Mouse (Mus musculus): ENCODE measurements around the gene Ankrd28. TPM values are rescaled to one million over a fixed set of nuclear protein-coding genes. Genes with fewer than 3 reads are reported as not detected.

The Ankrd28 gene
- polyA plus RNA-seq, 1 experiment from 2014 or later = 20.1 TPM

- no peak overlapping the region for H3K4me3 ChIP-seq (ENCODE audit: inconsistent target)
- no peak overlapping the region for H3K27ac ChIP-seq
- no peaks in the 10 kb centered on the region for H3K79me2 ChIP-seq (ENCODE audit: inconsistent target)
- WGBS (ENCODE audit: missing documents) = 54% methylated on average over 10 of the region's 10 CpGs
- H3K36me3 ChIP-seq (ENCODE audit: inconsistent target) = no peaks in the 10 kb centered on the region
Observed at GRCm38 (mm10) chr14:31671635-31672320, 158.7 kb downstream of the Ankrd28 start.

- H3K36me3 ChIP-seq (ENCODE audit: inconsistent target) = no peaks in the 10 kb centered on the region
- WGBS (ENCODE audit: missing documents) = 2% methylated on average over 15 of the region's 15 CpGs
- H3K4me3 ChIP-seq (ENCODE audit: inconsistent target) = no peak overlapping the region; the same call in 1 of the 2 replicates
- H3K79me2 ChIP-seq (ENCODE audit: inconsistent target) = no peaks in the 10 kb centered on the region
- peak overlapping the region; percentile 93 for H3K27ac ChIP-seq
Observed at GRCm38 (mm10) chr14:31669642-31670490, 160.6 kb downstream of the Ankrd28 start.

- Histone ChIP-seq H3K36me3 (ENCODE audit: inconsistent target) (no peaks in the 10 kb centered on the region), H3K27ac (peak overlapping the region; percentile 93), H3K79me2 (ENCODE audit: inconsistent target) (no peaks in the 10 kb centered on the region), H3K4me3 (ENCODE audit: inconsistent target) (no peak overlapping the region; the same call in 1 of the 2 replicates)
- WGBS (ENCODE audit: missing documents) = 7% methylated on average over 13 of the region's 13 CpGs
Observed at GRCm38 (mm10) chr14:31669161-31669611, 161.3 kb downstream of the Ankrd28 start.

- WGBS (ENCODE audit: missing documents) = 65% methylated on average over 13 of the region's 13 CpGs
- Histone ChIP-seq H3K79me2 (ENCODE audit: inconsistent target) (no peaks in the 10 kb centered on the region), H3K36me3 (ENCODE audit: inconsistent target) (no peaks in the 10 kb centered on the region), H3K4me3 (ENCODE audit: inconsistent target) (no peak overlapping the region), H3K27ac (peak overlapping the region; percentile 93)
Observed at GRCm38 (mm10) chr14:31668326-31668725, 162.1 kb downstream of the Ankrd28 start.

DNA sequence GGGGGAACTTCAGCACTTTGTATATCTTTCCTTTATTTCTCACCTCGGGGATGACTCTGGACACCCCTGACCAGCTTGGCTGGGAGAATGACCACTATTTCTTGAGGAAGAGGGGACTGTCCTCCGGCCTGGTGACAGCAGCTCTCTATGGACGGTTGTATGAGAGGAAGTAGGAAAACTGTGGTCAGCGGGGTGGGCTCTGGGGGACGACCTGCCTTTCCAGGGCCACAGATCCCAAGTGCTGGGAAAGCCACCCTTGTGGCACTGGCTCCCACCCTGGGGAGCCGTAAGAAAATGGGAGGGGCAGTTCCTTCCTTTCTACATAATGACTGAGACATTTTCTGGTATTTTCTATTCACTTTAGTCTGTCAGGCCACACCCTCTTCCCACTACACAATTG, 162.7 kb downstream of the Ankrd28 start:
- peak overlapping the region; percentile 93; the same call in 1 of the 2 replicates for H3K27ac ChIP-seq
- 45% methylated on average over 6 of the region's 6 CpGs for WGBS (ENCODE audit: missing documents)
- no peaks in the 10 kb centered on the region for H3K36me3 ChIP-seq (ENCODE audit: inconsistent target)
- no peaks in the 10 kb centered on the region for H3K79me2 ChIP-seq (ENCODE audit: inconsistent target)
- no peak overlapping the region for H3K4me3 ChIP-seq (ENCODE audit: inconsistent target)

GRCm38 (mm10) chr14:31666931-31667705, 163.3 kb downstream of the Ankrd28 start:
- 93% methylated on average over 27 of the region's 28 CpGs for WGBS (ENCODE audit: missing documents)
- H3K4me3 ChIP-seq (ENCODE audit: inconsistent target) = no peak overlapping the region

DNA sequence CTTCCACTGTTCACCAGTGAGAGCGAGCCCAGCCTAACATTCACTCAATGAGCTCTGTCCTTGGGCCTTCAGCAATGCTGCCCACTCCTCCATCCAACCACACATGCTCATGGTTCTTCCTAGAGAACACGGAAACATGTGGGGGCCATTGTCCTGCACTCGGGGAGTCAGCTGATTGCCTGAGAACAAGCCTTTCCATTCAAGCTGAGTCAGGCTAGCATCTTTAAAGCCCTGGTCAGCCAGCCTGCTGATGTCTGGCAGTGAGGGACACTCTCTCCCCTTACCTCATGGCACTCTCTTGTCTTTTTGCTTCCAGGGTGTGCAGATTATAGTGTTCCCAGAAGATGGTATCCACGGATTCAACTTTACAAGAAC, 164.9 kb downstream of the Ankrd28 start:
- WGBS (ENCODE audit: missing documents) = 73% methylated on average over 4 of the region's 4 CpGs

More at GRCm38 (mm10) chr14:31666931-31667705, 163.3 kb downstream of the Ankrd28 start:
- Histone ChIP-seq H3K36me3 (ENCODE audit: inconsistent target) (no peaks in the 10 kb centered on the region), H3K27ac (0 out of 2 replicates have a peak overlapping the region, but pooled peaks have one; percentile 93), H3K79me2 (ENCODE audit: inconsistent target) (no peaks in the 10 kb centered on the region)

DNA sequence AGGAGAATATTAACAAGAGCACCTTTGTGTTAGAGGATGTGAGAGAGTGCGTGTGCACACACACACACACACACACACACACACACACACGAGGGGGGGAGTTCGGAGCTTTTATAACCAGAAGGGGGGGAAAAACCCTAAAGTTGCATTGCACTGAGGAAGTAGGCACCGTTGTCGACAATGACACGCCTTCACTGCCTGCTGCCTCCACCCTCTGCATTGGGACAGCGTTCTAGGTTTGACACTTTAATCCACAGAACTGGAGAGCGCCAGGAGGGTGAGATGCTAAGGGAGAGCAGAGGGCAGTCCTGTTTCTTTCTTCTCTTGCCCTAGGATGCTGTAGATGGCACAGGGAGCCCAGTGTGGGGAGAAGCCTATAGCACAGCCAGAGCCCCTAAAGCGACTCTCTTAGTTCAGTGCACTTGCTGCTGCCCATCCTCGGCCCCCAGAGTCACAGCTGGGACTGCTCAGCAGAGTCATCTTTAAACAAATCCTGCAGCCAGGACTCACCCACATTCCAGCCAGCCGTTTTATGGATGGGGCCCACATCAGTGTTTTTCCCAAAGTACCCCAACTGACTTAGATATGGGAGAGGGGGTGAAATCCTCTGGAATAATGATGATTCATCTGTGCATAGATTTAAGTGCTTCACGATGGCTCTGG, 165.4 kb downstream of the Ankrd28 start:
- no peak overlapping the region for H3K4me3 ChIP-seq (ENCODE audit: inconsistent target)
- H3K79me2 ChIP-seq (ENCODE audit: inconsistent target) = no peaks in the 10 kb centered on the region
- no peak overlapping the region for H3K27ac ChIP-seq
- H3K36me3 ChIP-seq (ENCODE audit: inconsistent target) = no peaks in the 10 kb centered on the region
- 25% methylated on average over 12 of the region's 12 CpGs for WGBS (ENCODE audit: missing documents)

More for the DNA sequence above, 164.9 kb downstream of the Ankrd28 start:
- Histone ChIP-seq H3K36me3 (ENCODE audit: inconsistent target) (no peaks in the 10 kb centered on the region), H3K79me2 (ENCODE audit: inconsistent target) (no peaks in the 10 kb centered on the region), H3K4me3 (ENCODE audit: inconsistent target) (no peak overlapping the region), H3K27ac (no peak overlapping the region)

GRCm38 (mm10) chr14:31664100-31664902, 166.2 kb downstream of the Ankrd28 start:
- Histone ChIP-seq H3K79me2 (ENCODE audit: inconsistent target) (no peaks in the 10 kb centered on the region), H3K36me3 (ENCODE audit: inconsistent target) (no peaks in the 10 kb centered on the region), H3K4me3 (ENCODE audit: inconsistent target) (no peak overlapping the region), H3K27ac (no peak overlapping the region)
- WGBS (ENCODE audit: missing documents) = 26% methylated on average over 17 of the region's 18 CpGs

- Histone ChIP-seq H3K36me3 (ENCODE audit: inconsistent target) (no peaks in the 10 kb centered on the region), H3K27ac (no peak overlapping the region), H3K79me2 (ENCODE audit: inconsistent target) (no peaks in the 10 kb centered on the region), H3K4me3 (ENCODE audit: inconsistent target) (no peak overlapping the region)
- WGBS (ENCODE audit: missing documents) = 88% methylated on average over 13 of the region's 13 CpGs
Observed at GRCm38 (mm10) chr14:31663376-31664099, 166.9 kb downstream of the Ankrd28 start.

DNA sequence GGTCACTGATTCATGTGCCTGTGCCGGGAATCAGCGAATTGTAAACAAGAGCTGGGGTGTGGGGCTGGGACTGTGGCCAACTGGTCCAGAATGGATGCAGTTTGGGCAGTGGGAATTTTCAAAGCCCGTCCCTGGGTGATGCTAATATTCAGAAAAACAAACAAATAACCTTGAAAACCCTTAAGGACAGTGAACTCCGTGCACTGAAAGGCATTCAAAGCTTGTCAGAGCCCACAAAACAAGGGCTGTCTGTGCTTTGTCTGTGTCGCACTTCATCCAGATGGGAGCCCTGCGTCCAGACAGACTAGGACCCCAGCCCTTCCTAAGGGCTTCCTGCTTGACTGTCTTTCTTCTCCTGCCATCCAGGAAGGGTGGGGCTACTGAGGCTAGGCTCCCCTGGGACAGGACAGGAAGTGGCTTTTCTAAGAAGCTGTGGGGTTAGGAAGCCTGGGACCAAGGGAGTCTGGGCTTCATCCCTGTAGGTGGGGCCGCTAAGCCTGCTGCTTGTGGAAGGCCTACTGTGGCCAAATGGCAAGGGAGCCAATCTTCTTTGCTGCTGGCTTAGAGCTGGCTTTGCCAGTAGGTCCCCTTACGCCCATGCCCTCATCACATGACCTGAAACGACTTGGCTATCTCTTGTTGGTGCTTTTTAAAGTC, 167.8 kb downstream of the Ankrd28 start:
- H3K4me3 ChIP-seq (ENCODE audit: inconsistent target) = no peak overlapping the region; the same call in 1 of the 2 replicates

DNA sequence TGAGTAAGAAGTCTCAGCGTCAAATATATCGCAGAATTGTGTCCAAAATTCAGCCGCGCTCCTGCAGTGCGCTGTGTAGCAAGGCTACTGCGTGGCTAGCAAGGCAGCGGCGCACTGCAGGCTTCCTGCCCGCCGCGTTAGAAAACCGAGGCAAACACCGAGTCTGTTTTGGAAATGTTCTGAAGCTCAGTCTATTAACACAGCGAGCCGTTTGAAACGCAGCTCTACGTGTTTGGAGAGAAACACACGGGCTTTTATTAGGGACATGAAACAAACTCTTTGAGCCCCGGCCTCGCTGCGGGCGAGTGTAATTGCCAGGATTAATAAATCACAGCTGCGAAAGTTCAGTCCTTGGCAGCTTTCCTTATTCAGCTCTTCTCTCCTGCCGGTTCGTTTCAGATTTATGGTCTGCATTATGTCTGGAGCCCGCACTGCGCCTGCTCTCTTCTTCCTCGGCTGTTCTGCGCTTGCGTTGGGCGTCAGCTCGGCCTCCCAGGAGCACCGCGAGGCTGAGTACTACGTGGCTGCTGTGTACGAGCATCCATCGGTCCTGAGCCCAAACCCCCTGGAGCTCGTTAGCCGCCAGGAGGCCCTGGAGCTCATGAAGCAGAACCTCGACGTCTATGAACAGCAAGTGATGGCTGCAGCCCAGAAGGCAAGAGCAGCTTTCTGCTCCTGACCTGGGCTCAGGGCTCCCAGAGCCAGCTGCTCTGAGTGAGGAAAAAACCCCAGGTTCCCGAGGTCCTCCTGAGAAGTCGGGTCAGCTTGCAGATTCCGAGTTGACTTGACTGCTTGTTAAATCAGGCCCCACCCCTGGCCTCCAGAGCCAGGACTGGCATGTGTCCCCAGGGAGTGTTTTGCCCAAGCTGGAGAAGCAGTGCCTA, 168.5 kb downstream of the Ankrd28 start:
- no peaks in the 10 kb centered on the region for H3K36me3 ChIP-seq (ENCODE audit: inconsistent target)

More for the DNA sequence above, 167.8 kb downstream of the Ankrd28 start:
- Histone ChIP-seq H3K79me2 (ENCODE audit: inconsistent target) (no peaks in the 10 kb centered on the region), H3K36me3 (ENCODE audit: inconsistent target) (no peaks in the 10 kb centered on the region), H3K27ac (peak overlapping the region; percentile 66)
- 71% methylated on average over 9 of the region's 9 CpGs for WGBS (ENCODE audit: missing documents)

More for the DNA sequence above, 168.5 kb downstream of the Ankrd28 start:
- H3K79me2 ChIP-seq (ENCODE audit: inconsistent target) = no peaks in the 10 kb centered on the region
- H3K27ac ChIP-seq = peak overlapping the region; percentile 66
- WGBS (ENCODE audit: missing documents) = 5% methylated on average over 42 of the region's 44 CpGs
- H3K4me3 ChIP-seq (ENCODE audit: inconsistent target) = peak overlapping the region; percentile 45

Measured in macrophage (primary cell).